In the genomic region with DNA sequence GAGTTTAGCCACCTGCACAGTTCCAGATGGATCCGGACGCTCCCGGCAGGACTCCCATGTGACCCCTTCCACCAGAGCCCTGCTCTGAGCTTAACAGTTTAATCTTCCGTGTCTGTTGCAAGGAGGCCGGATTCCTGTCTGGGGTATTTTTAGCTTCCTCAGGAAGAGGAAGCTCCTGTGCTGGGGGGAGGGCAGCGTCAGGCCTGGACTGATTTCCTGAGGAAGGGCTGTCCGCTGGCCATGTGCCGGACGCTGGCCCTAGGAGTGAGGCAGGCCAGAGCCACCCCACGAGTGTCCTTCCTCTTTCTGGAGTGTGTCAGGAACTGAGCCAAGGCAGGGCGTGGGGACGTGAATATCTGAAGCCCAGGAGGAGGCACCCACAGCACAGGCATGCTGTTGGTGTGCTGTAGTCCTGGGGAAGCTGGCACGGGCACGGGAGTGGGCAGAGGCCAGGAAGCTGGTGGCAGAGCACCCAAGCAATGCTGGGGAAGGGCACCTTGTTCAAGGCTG, we compare ENCODE assay signal across 8 mouse cellular contexts. TPM values are rescaled to one million over a fixed set of nuclear protein-coding genes. Genes with fewer than 3 reads are reported as not detected.
A peak's percentile ranks its signal among the peaks of the same experiment; 100 is the strongest.
DNase-seq lines count a peak whose midpoint lies in the region; ATAC-seq lines count a peak whose summit lies in the region.

No protein-coding gene starts in this region.

- peak overlapping the region; percentile 67 for H3K27ac ChIP-seq in embryonic facial prominence, embryonic 12.5 days
- H3K27ac ChIP-seq in heart, embryonic 11.5 days (ENCODE audit: low read depth, low read length), result peak overlapping the region; percentile 93
- peak overlapping the region; percentile 90 for H3K27ac ChIP-seq in kidney, embryonic 14.5 days (ENCODE audit: low read depth, low read length)
- H3K27ac ChIP-seq in liver, embryonic 11.5 days (ENCODE audit: low read depth, low read length), result peak overlapping the region; percentile 51
- peak overlapping the region; percentile 62 for H3K27ac ChIP-seq in midbrain, embryonic 16.5 days (ENCODE audit: low read length)

- H3K36me3 ChIP-seq in embryonic facial prominence, embryonic 12.5 days, result peaks cover 22% of the 10 kb centered on the region
- peaks cover 19% of the 10 kb centered on the region for H3K36me3 ChIP-seq in heart, embryonic 11.5 days (ENCODE audit: control insufficient read depth, insufficient read depth, low read length)
- H3K36me3 ChIP-seq in kidney, embryonic 14.5 days (ENCODE audit: control insufficient read depth, insufficient read depth, low read length), result peaks cover 30% of the 10 kb centered on the region
- peaks cover 11% of the 10 kb centered on the region for H3K36me3 ChIP-seq in liver, embryonic 11.5 days (ENCODE audit: control insufficient read depth, insufficient read depth, low read length)
- peaks cover 18% of the 10 kb centered on the region for H3K36me3 ChIP-seq in midbrain, embryonic 16.5 days (ENCODE audit: control insufficient read depth, insufficient read depth, low read length)

- 20% methylated on average over 14 of the region's 14 CpGs for WGBS in embryonic facial prominence, embryonic 12.5 days
- WGBS in heart, embryonic 11.5 days (ENCODE audit: insufficient replicate concordance), result 6% methylated on average over 14 of the region's 14 CpGs
- 12% methylated on average over 14 of the region's 14 CpGs for WGBS in kidney, embryonic 14.5 days
- WGBS in liver, embryonic 11.5 days, result 17% methylated on average over 14 of the region's 14 CpGs
- WGBS in midbrain, embryonic 16.5 days, result 33% methylated on average over 14 of the region's 14 CpGs

- H3K27me3 ChIP-seq in embryonic facial prominence, embryonic 12.5 days, result no peaks in the 10 kb centered on the region
- H3K27me3 ChIP-seq in heart, embryonic 11.5 days (ENCODE audit: control insufficient read depth, insufficient read depth, low read length), result no peaks in the 10 kb centered on the region
- no peaks in the 10 kb centered on the region for H3K27me3 ChIP-seq in kidney, embryonic 14.5 days (ENCODE audit: control insufficient read depth, insufficient read depth, low read length)
- no peaks in the 10 kb centered on the region for H3K27me3 ChIP-seq in liver, embryonic 11.5 days (replicated peaks; ENCODE audit: control insufficient read depth, insufficient read depth, low read length)
- H3K27me3 ChIP-seq in midbrain, embryonic 16.5 days (ENCODE audit: control insufficient read depth, insufficient read depth, low read depth, low read length), result no peaks in the 10 kb centered on the region

- peaks cover 48% of the 10 kb centered on the region for H3K4me1 ChIP-seq in embryonic facial prominence, embryonic 12.5 days
- peaks cover 54% of the 10 kb centered on the region for H3K4me1 ChIP-seq in heart, embryonic 11.5 days (ENCODE audit: control insufficient read depth, insufficient read depth, low read length)
- H3K4me1 ChIP-seq in kidney, embryonic 14.5 days (ENCODE audit: control insufficient read depth, insufficient read depth, low read length), result peaks cover 51% of the 10 kb centered on the region
- peaks cover 56% of the 10 kb centered on the region for H3K4me1 ChIP-seq in liver, embryonic 11.5 days (replicated peaks; ENCODE audit: control insufficient read depth, insufficient read depth, low read length)
- H3K4me1 ChIP-seq in midbrain, embryonic 16.5 days (ENCODE audit: control insufficient read depth, insufficient read depth, low read length), result peaks cover 24% of the 10 kb centered on the region

- ATAC-seq in embryonic facial prominence, embryonic 12.5 days (ENCODE audit: insufficient number of reproducible peaks, insufficient read depth, low FRiP score, low TSS enrichment), result no peak
- ATAC-seq in heart, embryonic 11.5 days (replicated peaks; ENCODE audit: insufficient number of reproducible peaks, low FRiP score, low TSS enrichment), result peak; percentile 50
- ATAC-seq in kidney, embryonic 14.5 days (ENCODE audit: low FRiP score, low TSS enrichment), result peak; percentile 81
- peak; percentile 16; the same call in 1 of the 2 replicates for ATAC-seq in liver, embryonic 11.5 days (replicated peaks; ENCODE audit: low FRiP score)
- no peak for ATAC-seq in midbrain, embryonic 16.5 days

- H3K4me2 ChIP-seq in embryonic facial prominence, embryonic 12.5 days (replicated peaks), result peak overlapping the region; percentile 12; the same call in 1 of the 2 replicates
- peak overlapping the region; percentile 54 for H3K4me2 ChIP-seq in heart, embryonic 11.5 days
- H3K4me2 ChIP-seq in kidney, embryonic 14.5 days (replicated peaks; ENCODE audit: low read depth, low read length), result peak overlapping the region; percentile 30; the same call in 1 of the 2 replicates
- peak overlapping the region; percentile 32 for H3K4me2 ChIP-seq in liver, embryonic 11.5 days
- no peak overlapping the region; the same call in 1 of the 2 replicates for H3K4me2 ChIP-seq in midbrain, embryonic 16.5 days (ENCODE audit: low read length)

- H3K9ac ChIP-seq in embryonic facial prominence, embryonic 12.5 days, result no peak overlapping the region
- H3K9ac ChIP-seq in heart, embryonic 11.5 days (ENCODE audit: low read depth, low read length), result peak overlapping the region; percentile 62
- peak overlapping the region; percentile 35 for H3K9ac ChIP-seq in kidney, embryonic 14.5 days (ENCODE audit: low read depth, low read length)
- H3K9ac ChIP-seq in liver, embryonic 11.5 days (ENCODE audit: low read depth, low read length), result no peak overlapping the region
- 0 out of 2 replicates have a peak overlapping the region, but pooled peaks have one; percentile 37 for H3K9ac ChIP-seq in midbrain, embryonic 16.5 days (ENCODE audit: low read depth, low read length)

- no peak overlapping the region for H3K4me3 ChIP-seq in embryonic facial prominence, embryonic 12.5 days
- H3K4me3 ChIP-seq in heart, embryonic 11.5 days (ENCODE audit: low read depth, low read length), result peak overlapping the region; percentile 12; the same call in 1 of the 2 replicates
- H3K4me3 ChIP-seq in kidney, embryonic 14.5 days (ENCODE audit: low read length), result no peak overlapping the region
- H3K4me3 ChIP-seq in liver, embryonic 11.5 days (ENCODE audit: low read depth, low read length), result no peak overlapping the region
- no peak overlapping the region for H3K4me3 ChIP-seq in midbrain, embryonic 16.5 days (ENCODE audit: low read depth, low read length)

- H3K9me3 ChIP-seq in embryonic facial prominence, embryonic 12.5 days, result no peaks in the 10 kb centered on the region
- no peaks in the 10 kb centered on the region for H3K9me3 ChIP-seq in heart, embryonic 11.5 days (replicated peaks; ENCODE audit: control insufficient read depth, low read length)
- H3K9me3 ChIP-seq in kidney, embryonic 14.5 days (ENCODE audit: control insufficient read depth, low read length), result no peaks in the 10 kb centered on the region
- H3K9me3 ChIP-seq in liver, embryonic 11.5 days (ENCODE audit: control insufficient read depth, low read length), result no peaks in the 10 kb centered on the region
- H3K9me3 ChIP-seq in midbrain, embryonic 16.5 days (replicated peaks; ENCODE audit: control insufficient read depth, low read length, poor library complexity, severe bottlenecking), result no peaks in the 10 kb centered on the region

- DNase-seq in ovary, adult 18-20 months (ENCODE audit: low spot score), result peak; percentile 62
- no peak for DNase-seq in ovary, postnatal 10 days (ENCODE audit: low spot score)
- DNase-seq in liver, embryonic 11.5 days (ENCODE audit: low spot score), result peak; percentile 58
- DNase-seq in spleen, postnatal 4 days (ENCODE audit: low spot score in 2 of 2), result peak; percentile 70 to 77

RNA-seq across cellular contexts. Expression of a gene that starts 36.3 kb away (rescaled TPM):
- 495 and 498 TPM in 2 replicates for polyA plus RNA-seq in embryonic facial prominence, embryonic 12.5 days (2016; fragmentation: Nextera tagmentation; extraction: Ambion mirVana)
- 1,200 and 1,395 TPM in 2 replicates for polyA plus RNA-seq in heart, embryonic 11.5 days (2014; fragmentation: Nextera tagmentation; extraction: Ambion mirVana)
- 549 and 658 TPM in 2 replicates for polyA plus RNA-seq in kidney, embryonic 14.5 days (2014; fragmentation: Nextera tagmentation; extraction: Ambion mirVana)
- 259 and 268 TPM in 2 replicates for polyA plus RNA-seq in liver, embryonic 11.5 days (2014; fragmentation: Nextera tagmentation; extraction: Ambion mirVana)
- 210 and 224 TPM in 2 replicates for polyA plus RNA-seq in midbrain, embryonic 16.5 days (2015; fragmentation: Nextera tagmentation; extraction: Ambion mirVana)

RNA-seq across cellular contexts. Expression of a gene that starts 54.2 kb away (rescaled TPM):
- 21.6 and 22.2 TPM in 2 replicates for polyA plus RNA-seq in embryonic facial prominence, embryonic 12.5 days (2016; fragmentation: Nextera tagmentation; extraction: Ambion mirVana)
- 11.2 and 11.8 TPM in 2 replicates for polyA plus RNA-seq in heart, embryonic 11.5 days (2014; fragmentation: Nextera tagmentation; extraction: Ambion mirVana)
- 23.6 and 25.7 TPM in 2 replicates for polyA plus RNA-seq in kidney, embryonic 14.5 days (2014; fragmentation: Nextera tagmentation; extraction: Ambion mirVana)
- polyA plus RNA-seq in liver, embryonic 11.5 days (2014; fragmentation: Nextera tagmentation; extraction: Ambion mirVana), result 10.8 and 11.8 TPM in 2 replicates
- 15.0 and 15.8 TPM in 2 replicates for polyA plus RNA-seq in midbrain, embryonic 16.5 days (2015; fragmentation: Nextera tagmentation; extraction: Ambion mirVana)

Comparison
In these comparisons a context has a peak if more than half of its experiments do, and no peak if none do; other contexts are left out.
1. ATAC-seq: peak in heart, embryonic 11.5 days (single experiment), kidney, embryonic 14.5 days (single experiment) and liver, embryonic 11.5 days (single experiment); none in embryonic facial prominence, embryonic 12.5 days (single experiment) and midbrain, embryonic 16.5 days (single experiment).
2. H3K9ac ChIP-seq: peak in heart, embryonic 11.5 days (single experiment), kidney, embryonic 14.5 days (single experiment) and midbrain, embryonic 16.5 days (single experiment); none in embryonic facial prominence, embryonic 12.5 days (single experiment) and liver, embryonic 11.5 days (single experiment).
3. Peak in every context shown above with its lines, with median percentiles within 50 percentile points of each other: H3K27ac ChIP-seq.